In genomic region chr14:24749313-24749712, GRCm38 (mm10) we compare ENCODE assay signal across 21 mouse cellular contexts.
DNase-seq lines count a peak whose midpoint lies in the region; ATAC-seq and TF ChIP-seq lines count a peak whose summit lies in the region.
"Had no signal": no experiment of that assay in that cellular context is flagged by ENCODE, and none has a peak within 500 bp of the region (broad histone marks: within the 10 kb centered on the region; RNA-seq: fewer than 3 reads in every experiment).

No protein-coding gene starts in this region.

- H3K27ac ChIP-seq in heart, embryonic 10.5 days: peak overlapping the region; percentile 65
- H3K27ac ChIP-seq in lung, postnatal 0 days (ENCODE audit: low read length): peak overlapping the region; percentile 82; the same call in 1 of the 2 replicates
- peak overlapping the region; percentile 35 for H3K27ac ChIP-seq in forebrain, embryonic 13.5 days
- peak overlapping the region; percentile 93; the same call in 1 of the 2 replicates for H3K27ac ChIP-seq in stomach, embryonic 16.5 days (ENCODE audit: low read length)
- H3K27ac ChIP-seq: hindbrain, postnatal 0 days; liver, embryonic 14.5 days had no signal

- H3K9ac ChIP-seq in lung, postnatal 0 days (replicated peaks; ENCODE audit: low read depth): no peak overlapping the region
- no peak overlapping the region for H3K9ac ChIP-seq in forebrain, embryonic 13.5 days
- no peak overlapping the region for H3K9ac ChIP-seq in stomach, embryonic 16.5 days (ENCODE audit: low read length)
- H3K9ac ChIP-seq: liver, embryonic 14.5 days; lung, embryonic 15.5 days had no signal

- H3K4me1 ChIP-seq in heart, embryonic 10.5 days: peaks cover 47% of the 10 kb centered on the region
- H3K4me1 ChIP-seq in lung, postnatal 0 days (ENCODE audit: insufficient read depth, low read depth, low read length): peaks cover 7% of the 10 kb centered on the region; the same call in 1 of the 2 replicates
- peaks cover 35% of the 10 kb centered on the region for H3K4me1 ChIP-seq in forebrain, embryonic 13.5 days
- peaks cover 15% of the 10 kb centered on the region; the same call in 1 of the 2 replicates for H3K4me1 ChIP-seq in stomach, embryonic 16.5 days (ENCODE audit: control insufficient read depth, insufficient read depth, low read length)

- no peak overlapping the region for H3K4me2 ChIP-seq in lung, postnatal 0 days (replicated peaks; ENCODE audit: low read depth, low read length)
- H3K4me2 ChIP-seq in forebrain, embryonic 13.5 days: no peak overlapping the region
- H3K4me2 ChIP-seq in stomach, embryonic 16.5 days (ENCODE audit: low read depth, low read length): no peak overlapping the region
- H3K4me2 ChIP-seq: lung, embryonic 15.5 days had no signal

- ATAC-seq in lung, postnatal 0 days: no peak
- ATAC-seq in forebrain, embryonic 13.5 days: 0 out of 2 replicates have a peak, but pooled peaks have one; percentile 43
- no peak for ATAC-seq in stomach, embryonic 16.5 days (ENCODE audit: insufficient read depth, low FRiP score)
- ATAC-seq: hindbrain, postnatal 0 days had no signal

- no peak for TF ChIP-seq EP300 in lung, postnatal 0 days (IDR thresholded peaks at IDR 0.05)

- no peaks in the 10 kb centered on the region for H3K9me3 ChIP-seq in heart, embryonic 10.5 days
- H3K9me3 ChIP-seq in lung, postnatal 0 days (ENCODE audit: low read length): no peaks in the 10 kb centered on the region
- H3K9me3 ChIP-seq in forebrain, embryonic 13.5 days (replicated peaks): no peaks in the 10 kb centered on the region
- no peaks in the 10 kb centered on the region for H3K9me3 ChIP-seq in stomach, embryonic 16.5 days (replicated peaks; ENCODE audit: control insufficient read depth, low read length)
- H3K9me3 ChIP-seq: lung, embryonic 15.5 days had no signal

- WGBS in heart, embryonic 10.5 days: 73% methylated on average over 9 of the region's 9 CpGs
- WGBS in lung, postnatal 0 days: 74% methylated on average over 9 of the region's 9 CpGs
- WGBS in forebrain, embryonic 13.5 days: 65% methylated on average over 9 of the region's 9 CpGs
- 81% methylated on average over 9 of the region's 9 CpGs for WGBS in stomach, embryonic 16.5 days

- no peak overlapping the region for H3K4me3 ChIP-seq in heart, embryonic 10.5 days
- no peak overlapping the region for H3K4me3 ChIP-seq in lung, postnatal 0 days (ENCODE audit: low read depth, low read length)
- H3K4me3 ChIP-seq in forebrain, embryonic 13.5 days: no peak overlapping the region
- H3K4me3 ChIP-seq in stomach, embryonic 16.5 days (replicated peaks; ENCODE audit: low read length): no peak overlapping the region
- H3K4me3 ChIP-seq: lung, embryonic 15.5 days had no signal

- H3K27me3 ChIP-seq in heart, embryonic 10.5 days (ENCODE audit: insufficient read depth, poor library complexity, severe bottlenecking): no peaks in the 10 kb centered on the region
- H3K27me3 ChIP-seq in lung, postnatal 0 days (replicated peaks; ENCODE audit: insufficient read depth, low read length): no peaks in the 10 kb centered on the region
- no peaks in the 10 kb centered on the region for H3K27me3 ChIP-seq in forebrain, embryonic 13.5 days
- no peaks in the 10 kb centered on the region for H3K27me3 ChIP-seq in stomach, embryonic 16.5 days (ENCODE audit: control insufficient read depth, insufficient read depth, low read length)
- H3K27me3 ChIP-seq: CH12.LX; lung, embryonic 15.5 days had no signal

- DNase-seq in heart, embryonic 10.5 days (ENCODE audit: low spot score): no peak
- no peak for DNase-seq in heart, adult 9 months (ENCODE audit: low spot score in 2 of 2)
- no peak for DNase-seq in lung, postnatal 0 days (ENCODE audit: low spot score)
- DNase-seq in lung, postnatal 4 days: no peak
- no peak for DNase-seq in right cerebral cortex, adult 18-20 months
- DNase-seq: adrenal gland, postnatal 14 days; cerebellum, adult 11-12 months; cerebellum, postnatal 14 days; embryo, embryonic 11 days; kidney, adult 18-20 months; kidney, postnatal 10 days; layer of hippocampus, postnatal 36 days; spleen, adult 18-20 months; thymus, adult 18-20 months; thymus, postnatal 4 days had no signal

- H3K36me3 ChIP-seq in heart, embryonic 10.5 days: no peaks in the 10 kb centered on the region
- no peaks in the 10 kb centered on the region for H3K36me3 ChIP-seq in lung, postnatal 0 days (ENCODE audit: insufficient read depth, low read length)
- no peaks in the 10 kb centered on the region for H3K36me3 ChIP-seq in forebrain, embryonic 13.5 days (ENCODE audit: poor library complexity, severe bottlenecking)
- no peaks in the 10 kb centered on the region for H3K36me3 ChIP-seq in stomach, embryonic 16.5 days (ENCODE audit: control insufficient read depth, insufficient read depth, low read length)
- H3K36me3 ChIP-seq: lung, embryonic 15.5 days had no signal

- TF ChIP-seq CTCF in lung, postnatal 0 days (IDR thresholded peaks at IDR 0.05): no peak

Comparison
In these comparisons a context has a peak if more than half of its experiments do, and no peak if none do; other contexts are left out.
1. H3K27ac ChIP-seq: peak in every context shown above with its lines; median percentile 93 in stomach, embryonic 16.5 days; 82 in lung, postnatal 0 days; 65 in heart, embryonic 10.5 days; 35 in forebrain, embryonic 13.5 days.